Mouse (Mus musculus) spleen, postnatal 0 days (tissue): ENCODE data around the gene Nlrp4a. TPM values are rescaled to one million over a fixed set of nuclear protein-coding genes. Genes with fewer than 3 reads are reported as not detected.

Source experiments
- polyA plus RNA-seq: library from polyadenylated mRNA; unstranded; fragments of >200 nt; fragmentation: Nextera tagmentation; extraction: Ambion mirVana; gene quantifications from 2 replicates; pipeline ENCODE4 v1.2.1, GENCODE M21; 2015

Gene Nlrp4a
- polyA plus RNA-seq: not detected in 2 replicates

DNA sequence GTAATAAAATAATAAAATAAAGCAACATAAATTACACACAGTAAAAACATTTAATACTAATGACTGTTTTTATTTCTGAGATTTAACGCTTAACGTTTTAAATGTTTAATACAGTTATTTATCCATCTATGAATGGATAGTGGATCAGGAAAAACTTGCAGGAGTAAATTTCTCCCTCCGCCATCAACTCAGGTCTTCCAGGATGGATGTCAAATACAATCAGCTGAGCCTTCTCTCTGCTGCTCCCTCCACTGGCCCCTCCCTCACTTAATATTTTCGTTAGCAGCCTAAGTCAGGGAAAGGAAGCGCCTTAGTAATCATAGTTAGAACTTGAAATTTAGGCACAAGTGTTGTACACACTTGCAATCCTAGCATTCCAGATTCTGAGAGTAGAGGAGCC, at the start of gene Nlrp4a:
Gene Nlrp4a (plus strand): TSS at position 301 of the 400 bp plus-strand sequence.

DNA sequence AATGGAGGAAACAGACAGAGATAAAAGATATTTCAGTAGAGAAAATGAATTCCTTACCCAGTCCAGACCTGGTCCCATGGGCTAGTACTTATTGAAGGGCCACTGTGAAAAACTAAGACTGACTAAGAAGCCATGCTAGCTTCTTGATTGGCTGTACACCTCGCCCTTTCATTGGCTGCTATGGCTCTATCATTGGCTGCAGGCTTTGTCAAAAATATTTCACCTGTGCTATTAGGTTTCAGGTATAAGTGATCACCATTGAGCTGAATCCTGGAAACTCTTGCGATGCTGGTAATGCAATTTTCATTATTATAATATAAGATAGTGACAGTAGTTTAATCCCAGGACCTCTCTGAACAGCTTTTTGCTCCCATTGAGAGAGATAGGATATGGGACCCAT, 31.3 kb upstream of the Nlrp4a start, which contains the start of gene Nlrp9c:
Gene Nlrp9c (minus strand): TSS at position 101 of the 400 bp plus-strand sequence.

Other genes starting within 250 kb of the Nlrp4a start
- not detected in 2 replicates for gene Vmn1r184, start 174.8 kb upstream of the Nlrp4a start, polyA plus RNA-seq
- not detected in 2 replicates for gene Cyp2a4, start 127.9 kb upstream of the Nlrp4a start, polyA plus RNA-seq
- not detected in 2 replicates for gene Nlrp9c, start 31.4 kb upstream of the Nlrp4a start, polyA plus RNA-seq
- not detected in 2 replicates for gene Nlrp9a, start 99.9 kb downstream of the Nlrp4a start, polyA plus RNA-seq
- not detected in 2 replicates for gene Vmn1r185, start 183.4 kb downstream of the Nlrp4a start, polyA plus RNA-seq